Mouse (Mus musculus) CH12.LX (cell line): ENCODE data around the gene Uck2.

Source experiments
- CHD1 ChIP-seq: IDR thresholded peaks from 2 replicates; pipeline ENCODE4 v1.6.1; 2012; ENCODE audit warnings: low read depth, low read length, improper control_type of control experiment, inconsistent platforms
- CTCF ChIP-seq, 2 experiments: IDR thresholded peaks in 1 of 2; conservative IDR thresholded peaks in 1 of 2; 2 replicates each; pipeline ENCODE4 v1.5.1; 2011 to 2012; ENCODE audit warnings: low read depth in 2 of 2, low read length in 2 of 2, improper control_type of control experiment in 1 of 2, inconsistent platforms in 1 of 2, mild to moderate bottlenecking in 1 of 2, moderate library complexity in 1 of 2
- E2F4 ChIP-seq: IDR thresholded peaks from 2 replicates; pipeline ENCODE4 v1.6.1; 2011; ENCODE audit warnings: low read depth, low read length, improper control_type of control experiment; ENCODE audit not compliant: insufficient replicate concordance
- EP300 ChIP-seq: IDR thresholded peaks from 2 replicates; pipeline ENCODE4 v1.6.1; 2011; ENCODE audit warnings: low read length, improper control_type of control experiment
- GABPA ChIP-seq: IDR thresholded peaks from 2 replicates; pipeline ENCODE4 v1.6.1; 2012; ENCODE audit warnings: low read depth, low read length, improper control_type of control experiment, inconsistent platforms; ENCODE audit not compliant: insufficient replicate concordance
- KAT2A ChIP-seq: IDR thresholded peaks from 2 replicates; pipeline ENCODE4 v1.6.1; 2012; ENCODE audit warnings: low read length, improper control_type of control experiment, inconsistent platforms; ENCODE audit not compliant: insufficient replicate concordance
- MAX ChIP-seq: IDR thresholded peaks from 2 replicates; pipeline ENCODE4 v1.6.1; 2011; ENCODE audit warnings: low read length, improper control_type of control experiment
- MEF2A ChIP-seq: IDR thresholded peaks from 2 replicates; pipeline ENCODE4 v1.6.1; 2014; ENCODE audit warnings: low read depth, mild to moderate bottlenecking, inconsistent platforms, low read length, improper control_type of control experiment, borderline replicate concordance
- POLR2A ChIP-seq: IDR thresholded peaks from 2 replicates; pipeline ENCODE4 v1.6.1; 2011; ENCODE audit warnings: low read depth, mild to moderate bottlenecking, improper control_type of control experiment, low read length
- SIN3A ChIP-seq: IDR thresholded peaks from 2 replicates; pipeline ENCODE4 v1.6.1; 2012; ENCODE audit warnings: low read length, improper control_type of control experiment, inconsistent platforms
- ZC3H11A ChIP-seq: IDR thresholded peaks from 2 replicates; pipeline ENCODE4 v1.6.1; 2012; ENCODE audit warnings: low read depth, mild to moderate bottlenecking, inconsistent platforms, low read length, improper control_type of control experiment

DNA sequence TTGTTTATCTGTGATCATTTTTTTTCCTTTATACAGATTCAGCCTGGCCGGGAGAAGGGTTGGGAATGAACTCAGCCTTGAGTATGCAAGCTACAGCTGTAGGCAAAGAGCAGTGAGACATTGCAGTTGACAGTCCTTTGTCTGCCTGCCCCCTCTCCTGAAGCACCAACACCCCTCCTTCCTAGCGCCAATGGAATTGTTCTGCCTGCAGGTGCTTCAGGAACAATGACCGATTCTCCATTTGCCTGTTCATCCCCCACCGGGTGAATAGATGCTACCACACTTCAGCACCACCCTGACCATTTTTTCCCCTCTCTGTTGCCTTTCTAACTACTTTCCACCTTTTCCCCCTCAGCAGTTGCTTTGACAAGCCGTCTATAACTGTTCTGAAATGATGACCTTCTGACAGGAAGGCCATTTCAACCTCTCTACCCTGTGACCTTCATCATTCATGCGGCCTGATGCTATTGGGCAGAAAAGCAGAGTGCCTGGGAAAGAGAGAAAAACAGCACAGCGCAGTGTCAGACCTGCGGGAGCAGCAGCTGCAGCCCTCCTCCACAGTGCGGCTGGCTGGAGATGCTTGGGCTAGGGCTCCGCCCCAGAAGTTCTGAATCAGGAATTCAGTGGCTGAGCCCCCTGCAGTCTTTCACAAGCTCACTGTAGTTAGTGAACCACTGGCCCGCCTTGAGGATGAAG is 4.6 kb upstream of the Uck2 start:
- TF ChIP-seq POLR2A (no peak), E2F4 (no peak), SIN3A (no peak), CTCF (conservative IDR thresholded peaks at IDR 0.05 in 1 of 2, IDR thresholded peaks at IDR 0.05 in 1 of 2; ENCODE audit: low read depth in 2 of 2, low read length in 2 of 2) (no peak), MEF2A (no peak), GABPA (no peak), EP300 (no peak), ZC3H11A (no peak), KAT2A (no peak), MAX (no peak), CHD1 (no peak)
